Mouse (Mus musculus): ENCODE measurements at regions not wholly inside any gene's neighbourhood (a gene's known extent, or its start where the extent isn't known, plus 50 kb on each side); places are given as distances from the start of the nearest gene placed in this dataset.

DNA sequence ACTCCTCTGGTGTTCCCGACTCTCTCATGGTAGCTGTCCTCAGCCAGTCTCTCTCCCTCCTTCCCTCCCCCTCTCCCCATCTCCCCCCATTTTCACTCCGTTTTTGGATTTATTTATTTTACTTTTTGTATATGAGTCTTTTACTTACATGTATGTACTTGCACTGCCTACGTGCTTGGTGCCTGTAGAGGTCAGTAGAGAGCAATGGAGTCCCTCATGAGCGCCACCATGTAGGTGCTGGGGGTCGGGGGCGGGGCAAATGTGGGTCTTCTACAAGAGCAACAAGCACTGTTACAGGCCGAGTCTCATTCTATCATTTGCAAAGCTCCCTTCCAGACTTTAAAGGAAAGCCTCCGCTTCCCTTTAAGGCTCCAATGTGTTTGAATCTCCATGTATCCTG, 78.3 kb upstream of the Man2a1 start:
- TF ChIP-seq CTCF (IDR thresholded peaks at IDR 0.05): peak; percentile 64
- no peak for TF ChIP-seq EP300 (IDR thresholded peaks at IDR 0.05)

All from lung, postnatal 0 days (tissue).